In the genomic region with DNA sequence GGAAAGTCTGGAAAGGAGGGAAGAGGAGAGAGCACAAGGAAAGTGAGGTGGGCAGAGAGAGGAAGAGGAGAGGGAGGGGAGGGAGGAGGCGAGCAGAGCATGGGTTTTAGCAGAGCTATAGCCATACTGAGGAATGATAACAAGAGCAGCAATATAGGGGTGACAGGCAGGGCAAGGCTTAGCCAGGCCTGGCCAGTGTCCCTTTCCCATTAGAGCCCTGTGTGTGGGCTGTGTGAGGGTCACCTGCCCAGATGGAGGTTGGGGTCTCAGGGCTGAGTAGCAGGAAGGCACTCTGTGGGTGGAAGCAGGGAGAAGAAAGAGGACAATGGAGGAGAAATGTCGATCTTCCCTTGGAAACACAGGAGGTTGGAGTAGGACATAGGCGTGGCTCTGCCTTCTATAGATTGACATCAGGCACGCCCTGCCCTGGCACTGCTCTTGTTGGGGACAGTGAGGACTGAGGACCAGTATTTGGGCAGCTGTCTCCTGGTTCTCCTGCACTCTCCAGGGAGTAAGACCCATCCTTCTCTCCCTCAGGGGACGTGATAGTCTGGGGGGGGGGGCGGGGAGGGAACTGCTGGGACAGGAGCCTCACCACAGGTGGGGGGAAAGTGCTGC, we compare ENCODE assay signal across 8 mouse cellular contexts. TPM values are rescaled to one million over a fixed set of nuclear protein-coding genes. Genes with fewer than 3 reads are reported as not detected.
DNase-seq lines count a peak whose midpoint lies in the region; ATAC-seq and TF ChIP-seq lines count a peak whose summit lies in the region.

No protein-coding gene starts in this region.

- no peaks in the 10 kb centered on the region for H3K9me3 ChIP-seq in lung, embryonic 15.5 days
- H3K9me3 ChIP-seq in embryonic facial prominence, embryonic 15.5 days (replicated peaks): no peaks in the 10 kb centered on the region
- H3K9me3 ChIP-seq in intestine, embryonic 16.5 days (ENCODE audit: control insufficient read depth, low read length): no peaks in the 10 kb centered on the region
- no peaks in the 10 kb centered on the region for H3K9me3 ChIP-seq in midbrain, postnatal 0 days (ENCODE audit: low read length)

- peak overlapping the region; percentile 68 for H3K4me2 ChIP-seq in lung, embryonic 15.5 days
- H3K4me2 ChIP-seq in embryonic facial prominence, embryonic 15.5 days (replicated peaks): peak overlapping the region; percentile 72
- peak overlapping the region; percentile 71 for H3K4me2 ChIP-seq in intestine, embryonic 16.5 days (ENCODE audit: low read depth, low read length)
- peak overlapping the region; percentile 79 for H3K4me2 ChIP-seq in midbrain, postnatal 0 days (ENCODE audit: low read depth, low read length, poor library complexity, severe bottlenecking)

- peaks cover 29% of the 10 kb centered on the region for H3K4me1 ChIP-seq in lung, embryonic 15.5 days
- peaks cover 33% of the 10 kb centered on the region for H3K4me1 ChIP-seq in embryonic facial prominence, embryonic 15.5 days
- H3K4me1 ChIP-seq in intestine, embryonic 16.5 days (ENCODE audit: control insufficient read depth, insufficient read depth, low read length): peaks cover 14% of the 10 kb centered on the region
- H3K4me1 ChIP-seq in midbrain, postnatal 0 days (ENCODE audit: insufficient read depth, low read length): peaks cover 18% of the 10 kb centered on the region

- H3K4me3 ChIP-seq in lung, embryonic 15.5 days: peak overlapping the region; percentile 40
- peak overlapping the region; percentile 45 for H3K4me3 ChIP-seq in embryonic facial prominence, embryonic 15.5 days (replicated peaks)
- peak overlapping the region; percentile 49 for H3K4me3 ChIP-seq in intestine, embryonic 16.5 days (ENCODE audit: low read length)
- H3K4me3 ChIP-seq in midbrain, postnatal 0 days (ENCODE audit: low read depth, low read length): peak overlapping the region; percentile 54

- H3K36me3 ChIP-seq in lung, embryonic 15.5 days: no peaks in the 10 kb centered on the region
- no peaks in the 10 kb centered on the region; the same call in 1 of the 2 replicates for H3K36me3 ChIP-seq in embryonic facial prominence, embryonic 15.5 days
- H3K36me3 ChIP-seq in intestine, embryonic 16.5 days (ENCODE audit: control insufficient read depth, insufficient read depth, low read length): no peaks in the 10 kb centered on the region
- H3K36me3 ChIP-seq in midbrain, postnatal 0 days (ENCODE audit: insufficient read depth, low read length): peaks cover 19% of the 10 kb centered on the region

- no peak for TF ChIP-seq CTCF in midbrain, postnatal 0 days (IDR thresholded peaks at IDR 0.05)

- H3K9ac ChIP-seq in lung, embryonic 15.5 days: peak overlapping the region; percentile 33; the same call in 1 of the 2 replicates
- no peak overlapping the region for H3K9ac ChIP-seq in embryonic facial prominence, embryonic 15.5 days
- peak overlapping the region; percentile 68 for H3K9ac ChIP-seq in intestine, embryonic 16.5 days (ENCODE audit: low read depth, low read length)
- peak overlapping the region; percentile 68 for H3K9ac ChIP-seq in midbrain, postnatal 0 days (replicated peaks; ENCODE audit: low read length, poor library complexity, severe bottlenecking)

- WGBS in lung, embryonic 15.5 days: 17% methylated on average over 6 of the region's 6 CpGs
- 21% methylated on average over 6 of the region's 6 CpGs for WGBS in embryonic facial prominence, embryonic 15.5 days
- 23% methylated on average over 6 of the region's 6 CpGs for WGBS in intestine, embryonic 16.5 days
- 15% methylated on average over 5 of the region's 6 CpGs for WGBS in midbrain, postnatal 0 days

- no peaks in the 10 kb centered on the region for H3K27me3 ChIP-seq in lung, embryonic 15.5 days
- no peaks in the 10 kb centered on the region for H3K27me3 ChIP-seq in embryonic facial prominence, embryonic 15.5 days
- no peaks in the 10 kb centered on the region for H3K27me3 ChIP-seq in intestine, embryonic 16.5 days (replicated peaks; ENCODE audit: control insufficient read depth, insufficient read depth, low read length)
- no peaks in the 10 kb centered on the region for H3K27me3 ChIP-seq in midbrain, postnatal 0 days (ENCODE audit: insufficient read depth, low read length)

- no peak for DNase-seq in lung, postnatal 14 days
- DNase-seq in midbrain, postnatal 0 days (ENCODE audit: low spot score): no peak
- no peak for DNase-seq in gastrocnemius, adult 18-20 months (ENCODE audit: low spot score)
- DNase-seq in gastrocnemius, postnatal 10 days: no peak

- peak; percentile 43 for ATAC-seq in lung, embryonic 15.5 days (ENCODE audit: borderline replicate concordance, extremely low read depth, low FRiP score, low TSS enrichment)
- ATAC-seq in embryonic facial prominence, embryonic 15.5 days (ENCODE audit: insufficient number of reproducible peaks, low FRiP score, low TSS enrichment, low read depth): peak; percentile 44
- peak; percentile 74 for ATAC-seq in intestine, embryonic 16.5 days
- peak; percentile 57 for ATAC-seq in midbrain, postnatal 0 days (ENCODE audit: low FRiP score)
- no peak for ATAC-seq in erythroblast, adult 5-6 weeks (replicated peaks; ENCODE audit: low FRiP score, poor library complexity, severe bottlenecking)

- peak overlapping the region; percentile 34 for H3K27ac ChIP-seq in lung, embryonic 15.5 days
- H3K27ac ChIP-seq in embryonic facial prominence, embryonic 15.5 days (replicated peaks): peak overlapping the region; percentile 82
- peak overlapping the region; percentile 65; the same call in 1 of the 2 replicates for H3K27ac ChIP-seq in intestine, embryonic 16.5 days (ENCODE audit: low read length)
- H3K27ac ChIP-seq in midbrain, postnatal 0 days (ENCODE audit: low read depth, low read length): peak overlapping the region; percentile 60

RNA-seq across cellular contexts. Expression of a gene that starts 0.8 kb away (rescaled TPM):
- polyA plus RNA-seq in lung, embryonic 15.5 days (2015; fragmentation: Nextera tagmentation; extraction: Ambion mirVana): 0.93 and 1.1 TPM in 2 replicates
- polyA plus RNA-seq in embryonic facial prominence, embryonic 15.5 days (2015; fragmentation: Nextera tagmentation; extraction: Ambion mirVana): 1.9 and 2.5 TPM in 2 replicates
- polyA plus RNA-seq in intestine, embryonic 16.5 days (2015; fragmentation: Nextera tagmentation; extraction: Ambion mirVana): 1.4 and 1.5 TPM in 2 replicates
- total RNA-seq in midbrain, postnatal 0 days (2014; rRNA removed): 8.0 and 10.1 TPM in 2 replicates
- polyA plus RNA-seq in midbrain, postnatal 0 days (2015; fragmentation: Nextera tagmentation; extraction: Ambion mirVana): 11.6 and 12.4 TPM in 2 replicates
- total RNA-seq in erythroblast, adult 5-6 weeks (2015; ENCODE audit: low replicate concordance): not detected in 2 replicates
- total RNA-seq in erythroblast, adult 5-6 weeks (2017; ENCODE audit: low replicate concordance): not detected in 2 replicates
- under 1 TPM; 0.68 to 0.71 TPM for total RNA-seq in gastrocnemius, adult 18-20 months (2021)
- total RNA-seq in gastrocnemius, postnatal 10 days (2021): 1 to 10 TPM; 1.2 to 1.5 TPM

RNA-seq across cellular contexts. Expression of a gene that starts 16.7 kb away (rescaled TPM):
- polyA plus RNA-seq in lung, embryonic 15.5 days (2015; fragmentation: Nextera tagmentation; extraction: Ambion mirVana): not detected in 2 replicates
- polyA plus RNA-seq in embryonic facial prominence, embryonic 15.5 days (2015; fragmentation: Nextera tagmentation; extraction: Ambion mirVana): not detected in 2 replicates
- polyA plus RNA-seq in intestine, embryonic 16.5 days (2015; fragmentation: Nextera tagmentation; extraction: Ambion mirVana): not detected in 2 replicates
- 0.14 and 0.27 TPM in 2 replicates for total RNA-seq in midbrain, postnatal 0 days (2014; rRNA removed)
- not detected in 2 replicates for polyA plus RNA-seq in midbrain, postnatal 0 days (2015; fragmentation: Nextera tagmentation; extraction: Ambion mirVana)
- not detected in 2 replicates for total RNA-seq in erythroblast, adult 5-6 weeks (2015; ENCODE audit: low replicate concordance)
- not detected in 2 replicates for total RNA-seq in erythroblast, adult 5-6 weeks (2017; ENCODE audit: low replicate concordance)
- under 1 TPM; 0.43 to 0.71 TPM for total RNA-seq in gastrocnemius, adult 18-20 months (2021)
- total RNA-seq in gastrocnemius, postnatal 10 days (2021): not detected

RNA-seq across cellular contexts. Expression of a gene that starts 26.7 kb away (rescaled TPM):
- 39.5 and 43.3 TPM in 2 replicates for polyA plus RNA-seq in lung, embryonic 15.5 days (2015; fragmentation: Nextera tagmentation; extraction: Ambion mirVana)
- polyA plus RNA-seq in embryonic facial prominence, embryonic 15.5 days (2015; fragmentation: Nextera tagmentation; extraction: Ambion mirVana): 61.5 and 65.2 TPM in 2 replicates
- polyA plus RNA-seq in intestine, embryonic 16.5 days (2015; fragmentation: Nextera tagmentation; extraction: Ambion mirVana): 26.4 and 29.0 TPM in 2 replicates
- total RNA-seq in midbrain, postnatal 0 days (2014; rRNA removed): 47.7 and 52.6 TPM in 2 replicates
- 26.7 and 30.2 TPM in 2 replicates for polyA plus RNA-seq in midbrain, postnatal 0 days (2015; fragmentation: Nextera tagmentation; extraction: Ambion mirVana)
- total RNA-seq in erythroblast, adult 5-6 weeks (2015; ENCODE audit: low replicate concordance): not detected in 2 replicates
- total RNA-seq in erythroblast, adult 5-6 weeks (2017; ENCODE audit: low replicate concordance): 0.56 and 0.60 TPM in 2 replicates
- total RNA-seq in gastrocnemius, adult 18-20 months (2021): 10 to 100 TPM; 14.4 to 15.4 TPM
- 10 to 100 TPM; 33.3 to 40.2 TPM for total RNA-seq in gastrocnemius, postnatal 10 days (2021)

RNA-seq across cellular contexts. Expression of a gene that starts 39.2 kb away (rescaled TPM):
- 7.9 and 9.0 TPM in 2 replicates for polyA plus RNA-seq in lung, embryonic 15.5 days (2015; fragmentation: Nextera tagmentation; extraction: Ambion mirVana)
- polyA plus RNA-seq in embryonic facial prominence, embryonic 15.5 days (2015; fragmentation: Nextera tagmentation; extraction: Ambion mirVana): 8.0 and 8.3 TPM in 2 replicates
- polyA plus RNA-seq in intestine, embryonic 16.5 days (2015; fragmentation: Nextera tagmentation; extraction: Ambion mirVana): 25.4 and 29.4 TPM in 2 replicates
- total RNA-seq in midbrain, postnatal 0 days (2014; rRNA removed): 6.9 and 13.1 TPM in 2 replicates
- 3.5 and 5.8 TPM in 2 replicates for polyA plus RNA-seq in midbrain, postnatal 0 days (2015; fragmentation: Nextera tagmentation; extraction: Ambion mirVana)
- total RNA-seq in erythroblast, adult 5-6 weeks (2015; ENCODE audit: low replicate concordance): 0.77 TPM in 1 of 2 replicates, not detected in the other
- total RNA-seq in erythroblast, adult 5-6 weeks (2017; ENCODE audit: low replicate concordance): 0.98 and 1.3 TPM in 2 replicates
- total RNA-seq in gastrocnemius, adult 18-20 months (2021): 1 to 10 TPM; 3.0 to 3.8 TPM
- total RNA-seq in gastrocnemius, postnatal 10 days (2021): 1 to 10 TPM; 3.2 to 3.6 TPM

RNA-seq across cellular contexts. Expression of a gene that starts 39.5 kb away (rescaled TPM):
- 30.4 and 30.9 TPM in 2 replicates for polyA plus RNA-seq in lung, embryonic 15.5 days (2015; fragmentation: Nextera tagmentation; extraction: Ambion mirVana)
- polyA plus RNA-seq in embryonic facial prominence, embryonic 15.5 days (2015; fragmentation: Nextera tagmentation; extraction: Ambion mirVana): 39.3 and 47.7 TPM in 2 replicates
- polyA plus RNA-seq in intestine, embryonic 16.5 days (2015; fragmentation: Nextera tagmentation; extraction: Ambion mirVana): 98.0 and 105 TPM in 2 replicates
- total RNA-seq in midbrain, postnatal 0 days (2014; rRNA removed): 63.4 and 66.0 TPM in 2 replicates
- 74.7 and 80.4 TPM in 2 replicates for polyA plus RNA-seq in midbrain, postnatal 0 days (2015; fragmentation: Nextera tagmentation; extraction: Ambion mirVana)
- 2.1 and 6.7 TPM in 2 replicates for total RNA-seq in erythroblast, adult 5-6 weeks (2015; ENCODE audit: low replicate concordance)
- 0.84 and 5.2 TPM in 2 replicates for total RNA-seq in erythroblast, adult 5-6 weeks (2017; ENCODE audit: low replicate concordance)
- 1 to 10 TPM; 3.7 to 4.0 TPM for total RNA-seq in gastrocnemius, adult 18-20 months (2021)
- total RNA-seq in gastrocnemius, postnatal 10 days (2021): 10 to 100 TPM; 11.0 to 12.0 TPM

Comparison
In these comparisons a context has a peak if more than half of its experiments do, and no peak if none do; other contexts are left out.
1. RNA of a gene that starts 26.7 kb away (total RNA-seq): 47.7 to 52.6 TPM in midbrain, postnatal 0 days, 33.3 to 40.2 TPM in gastrocnemius, postnatal 10 days and 14.4 to 15.4 TPM in gastrocnemius, adult 18-20 months; 0.56 to 0.60 TPM in erythroblast, adult 5-6 weeks; every median in the first group is over 4 times any median in the second.
2. Peak in every context shown above with its lines, with median percentiles within 50 percentile points of each other: H3K27ac ChIP-seq, H3K4me2 ChIP-seq and H3K4me3 ChIP-seq.